Mouse (Mus musculus): ENCODE results near the gene Kcnmb1.

DNA sequence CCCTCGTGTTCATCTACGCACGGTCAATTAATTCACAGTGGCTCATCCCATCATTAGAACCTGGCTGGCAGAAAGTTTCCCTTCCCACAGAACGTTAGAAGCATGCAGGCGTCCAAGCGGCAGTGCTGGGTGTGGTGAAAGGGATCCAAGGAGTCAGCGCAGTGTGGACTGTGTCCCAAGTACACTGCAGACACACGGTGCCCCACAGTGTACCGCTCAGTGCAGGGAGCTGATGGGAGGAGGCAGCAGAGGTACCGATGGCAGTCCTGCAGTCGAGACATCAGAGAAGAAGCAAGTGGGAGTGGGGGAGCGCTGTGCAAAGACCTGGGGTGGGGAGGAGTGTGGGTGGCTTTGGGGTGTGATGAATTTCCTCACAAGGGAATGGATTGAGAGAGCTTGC is 48.6 kb upstream of the Kcnmb1 start:
- TF ChIP-seq CTCF (IDR thresholded peaks at IDR 0.05; ENCODE audit: low read depth, low read length): no peak
- no peak for TF ChIP-seq GATA1 (IDR thresholded peaks at IDR 0.05; ENCODE audit: borderline replicate concordance, low read length)
- TF ChIP-seq TAL1 (conservative IDR thresholded peaks at IDR 0.05; ENCODE audit: low read depth, low read length): no peak

Measured in G1E (cell line).